Mouse (Mus musculus) telencephalon, adult 2 months (tissue): ENCODE measurements around the gene Coro7.
"Not testable (repeated sequence)": the region's sequence is repeated elsewhere in the genome, so short reads cannot be mapped to it uniquely, and the experiment has no call there.

Experiments
- DNase-seq: peaks from one replicate; pipeline ENCODE4 v3.0.0-alpha.2; 2011; ENCODE audit warnings: low read depth, low spot score

Gene Coro7

DNA sequence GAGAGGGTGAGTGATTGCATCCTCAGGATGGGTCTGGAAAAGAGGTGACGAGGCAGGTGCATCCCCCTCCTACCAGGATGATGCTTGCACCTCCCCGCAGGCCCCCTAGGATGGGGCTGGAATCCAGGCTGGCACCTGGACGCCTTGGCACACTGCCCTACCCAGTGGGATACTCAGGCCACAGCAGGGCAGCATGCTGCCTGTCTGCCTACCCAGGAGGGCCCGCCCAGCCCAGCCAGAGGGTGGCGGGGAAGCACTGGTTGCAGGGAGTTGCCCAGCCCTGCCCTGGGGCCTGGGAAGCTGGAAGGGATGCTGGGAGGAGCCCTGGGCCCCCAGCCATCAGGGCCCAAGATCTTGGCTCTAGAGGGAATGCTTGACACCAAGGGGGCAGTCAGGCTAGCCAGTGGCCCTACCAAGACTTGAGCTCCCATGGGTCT, 84.0 kb downstream of the Coro7 start:
- DNase-seq, result no peak

DNA sequence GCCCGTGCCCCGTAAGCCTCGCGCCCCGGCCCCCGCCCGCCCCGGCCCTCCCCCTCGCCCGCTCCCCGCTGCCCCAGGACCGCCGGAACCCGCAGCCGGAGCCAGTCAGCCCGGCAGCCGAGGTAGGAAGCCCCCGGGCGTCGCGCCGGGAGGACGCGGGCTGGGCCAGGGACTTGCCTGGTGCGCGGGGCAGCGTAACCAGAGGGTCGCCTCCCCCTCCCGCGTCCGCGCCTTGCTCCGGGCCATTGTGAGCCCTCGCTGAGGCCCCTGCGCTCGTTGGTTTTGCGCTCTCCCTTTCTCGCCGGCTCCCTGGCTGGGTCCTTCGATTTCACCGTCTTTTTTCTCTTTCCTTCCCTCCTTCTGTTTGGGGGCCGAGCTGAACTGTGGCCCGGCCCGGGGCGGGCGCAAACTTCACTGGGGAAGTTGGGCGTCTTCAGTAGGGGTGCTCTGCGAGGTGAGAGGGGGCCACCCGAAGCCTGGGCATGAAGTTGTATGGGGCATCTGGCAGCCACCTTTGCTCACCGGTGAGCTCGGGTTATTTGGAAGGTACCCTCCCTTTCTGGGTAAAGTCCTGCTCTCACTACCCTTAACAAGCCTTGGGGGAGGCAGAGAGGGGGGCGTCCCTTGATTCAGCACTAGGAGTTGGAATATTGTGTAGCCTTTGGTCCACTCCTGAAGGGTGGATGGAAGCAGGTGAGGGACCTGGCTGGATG, 84.6 kb downstream of the Coro7 start:
- DNase-seq, result no peak

DNA sequence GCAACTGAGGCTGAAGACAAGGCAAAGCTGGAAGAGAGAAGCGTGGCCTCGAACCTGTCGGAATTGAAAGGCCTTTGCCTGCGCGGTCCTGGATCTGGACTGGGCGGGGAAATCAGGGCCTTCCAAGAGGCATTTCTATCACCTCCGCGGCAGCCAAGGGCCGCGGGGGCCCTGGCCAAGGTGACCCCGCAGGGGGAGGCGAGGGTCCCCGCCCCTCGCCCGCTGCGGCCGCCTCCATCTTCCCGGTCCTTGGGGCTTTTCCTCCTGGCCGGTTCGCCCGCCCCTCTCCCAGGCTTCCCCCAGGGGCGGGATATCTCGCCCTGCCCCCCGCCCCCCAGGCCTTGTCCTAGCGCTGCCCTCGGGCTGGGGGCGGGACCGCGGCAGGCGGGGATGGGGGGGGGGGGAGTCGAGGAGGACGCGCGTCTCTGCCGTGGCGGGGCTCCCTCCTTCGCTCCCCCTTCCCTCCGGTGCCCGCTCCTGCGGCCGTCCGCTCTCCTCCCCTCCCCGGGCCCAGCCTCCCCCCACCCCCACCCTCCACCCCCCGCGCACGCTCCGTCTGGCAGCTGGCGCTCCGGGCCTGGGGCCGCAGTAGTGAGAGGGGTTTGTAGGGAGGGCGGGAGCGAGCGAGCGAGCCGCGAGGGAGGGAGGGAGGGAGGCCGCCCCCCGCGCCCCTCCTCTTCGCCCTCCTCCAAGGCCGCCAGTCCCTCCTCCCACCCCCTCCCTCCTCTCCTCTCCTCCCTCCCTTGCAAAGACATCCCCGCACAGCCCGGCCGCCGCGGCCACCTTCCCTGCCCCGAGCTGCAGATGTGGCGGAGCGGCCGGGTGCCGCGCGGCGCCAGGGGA, 85.4 kb downstream of the Coro7 start, which contains the start of gene Glis2:
Gene Glis2, plus strand, starts transcription at position 743 of the 843 bp plus-strand sequence.
- peak; percentile 27 for DNase-seq

DNA sequence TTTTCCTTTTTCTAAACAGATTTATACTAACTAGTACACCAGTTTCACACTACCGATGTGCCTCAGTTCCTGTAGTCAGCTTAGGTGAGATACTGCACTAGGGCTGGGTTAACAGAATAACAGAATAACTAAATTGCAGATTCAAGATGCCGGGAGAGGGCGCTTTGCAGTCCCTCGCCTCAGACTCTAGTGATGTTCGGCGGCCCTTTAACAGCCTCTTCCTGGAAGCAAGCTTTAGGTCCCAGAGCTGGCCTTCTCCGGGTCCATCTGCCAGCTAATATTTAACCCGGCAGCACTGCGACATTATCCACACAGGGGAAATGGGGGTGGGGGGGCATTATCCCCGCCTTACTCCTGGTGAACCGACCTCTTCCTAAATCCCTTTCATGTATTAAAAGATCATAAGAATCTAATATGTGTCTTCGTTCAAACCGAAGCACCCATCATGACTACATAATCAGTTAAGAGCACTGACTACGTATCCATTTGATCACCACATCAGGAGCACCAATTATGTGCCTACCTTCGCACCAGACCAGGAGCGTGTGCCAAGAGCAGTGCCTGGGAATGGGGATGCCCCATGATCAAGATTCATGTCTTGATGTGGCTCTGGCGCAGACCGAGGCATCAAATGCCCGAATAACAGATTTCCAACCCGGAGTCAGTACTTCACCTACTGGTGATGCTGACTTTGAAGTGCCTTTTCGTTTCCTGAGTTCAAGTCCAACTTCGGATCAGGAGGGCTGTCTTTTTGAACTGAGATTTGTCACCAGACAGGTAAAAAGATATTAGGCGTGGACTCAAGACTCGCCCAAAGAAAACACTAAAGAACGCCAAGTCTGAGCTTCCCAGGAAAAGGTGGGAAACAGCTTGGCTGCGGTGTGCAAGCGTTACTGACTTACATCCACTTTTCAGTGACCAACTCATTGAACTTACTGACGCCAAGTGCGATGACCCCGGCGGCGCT, 86.4 kb downstream of the Coro7 start:
- DNase-seq, result peak; percentile 41

DNA sequence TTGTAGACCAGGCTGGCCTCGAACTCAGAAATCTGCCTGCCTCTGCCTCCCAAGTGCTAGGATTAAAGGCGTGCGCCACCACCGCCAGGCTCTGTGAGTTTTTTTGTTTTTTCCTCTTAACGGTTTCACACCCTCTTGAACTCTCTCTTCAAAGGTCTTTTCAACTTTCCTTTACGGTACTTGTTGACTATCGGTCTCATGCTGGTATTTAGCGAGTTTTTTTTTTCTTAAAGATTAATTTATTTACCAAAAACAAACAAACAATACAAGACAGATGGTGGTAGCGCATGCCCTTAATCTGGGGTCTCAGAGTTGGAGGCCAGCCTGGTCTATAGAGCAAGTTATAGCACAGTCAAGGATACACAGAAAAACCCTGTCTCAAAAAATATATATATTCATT, 89.3 kb downstream of the Coro7 start:
- DNase-seq, result no peak

DNA sequence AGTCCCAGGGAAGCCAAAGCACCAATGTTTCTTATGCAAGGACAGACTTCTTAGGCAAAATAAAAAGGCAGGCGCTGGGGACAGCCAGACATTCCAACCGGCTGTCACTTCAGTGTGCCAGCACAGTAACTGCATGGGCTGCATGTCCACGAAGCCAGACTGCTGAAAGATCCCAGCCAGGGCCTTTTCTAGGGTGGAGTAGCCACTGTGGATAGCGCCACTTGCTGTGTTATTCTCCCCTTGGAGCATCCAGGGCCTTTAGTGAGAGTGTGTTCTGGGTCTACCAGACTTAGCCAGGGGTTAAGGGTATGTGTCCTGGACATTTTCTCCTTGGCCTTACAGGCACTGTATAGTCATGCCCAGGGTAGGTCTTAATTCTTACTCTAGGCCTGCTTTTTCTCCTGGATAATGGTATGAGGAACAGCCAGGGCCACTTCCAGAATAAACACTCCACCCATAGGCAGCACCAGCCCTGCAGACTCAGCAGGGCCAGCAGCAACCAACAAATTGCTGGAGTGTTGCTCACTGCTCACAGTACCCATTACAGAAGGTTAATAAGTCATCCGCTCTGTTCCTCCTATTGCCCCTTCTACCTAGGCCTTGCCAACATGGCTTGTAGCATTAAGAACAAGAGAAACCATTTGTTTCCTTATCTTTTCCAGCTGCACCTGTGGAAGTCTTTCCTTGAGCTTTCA, 91.9 kb downstream of the Coro7 start:
- DNase-seq, result no peak

DNA sequence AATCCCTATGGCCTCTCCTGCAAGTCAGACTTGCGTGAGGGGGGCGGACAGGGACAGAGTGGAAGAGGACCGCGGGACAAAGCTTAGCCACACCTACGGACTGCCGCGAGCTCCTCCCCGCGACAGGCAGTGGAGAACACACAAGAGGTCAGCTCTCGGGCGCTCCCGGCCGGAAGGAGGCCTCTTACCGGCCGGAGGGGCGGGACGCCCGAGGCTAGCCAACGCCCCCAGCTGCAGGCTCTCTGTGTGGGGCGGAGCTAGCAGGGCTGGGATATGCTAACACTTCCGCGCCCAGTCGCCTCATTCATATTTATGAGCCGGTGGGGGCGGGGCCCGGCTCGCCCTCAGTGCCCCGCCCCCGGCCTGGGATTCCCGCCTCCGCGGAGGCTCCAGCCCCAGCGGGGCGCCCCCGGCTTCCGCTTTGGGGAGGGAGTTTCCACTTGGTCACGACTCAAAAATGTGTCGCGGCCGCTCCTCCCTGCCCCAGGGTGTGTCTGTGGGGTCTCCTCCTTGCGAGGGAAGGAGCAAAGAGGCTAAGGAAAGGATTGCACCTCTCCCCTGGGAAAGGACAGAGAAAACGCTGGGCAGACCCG, 93.0 kb downstream of the Coro7 start:
- DNase-seq, result peak; percentile 80

DNA sequence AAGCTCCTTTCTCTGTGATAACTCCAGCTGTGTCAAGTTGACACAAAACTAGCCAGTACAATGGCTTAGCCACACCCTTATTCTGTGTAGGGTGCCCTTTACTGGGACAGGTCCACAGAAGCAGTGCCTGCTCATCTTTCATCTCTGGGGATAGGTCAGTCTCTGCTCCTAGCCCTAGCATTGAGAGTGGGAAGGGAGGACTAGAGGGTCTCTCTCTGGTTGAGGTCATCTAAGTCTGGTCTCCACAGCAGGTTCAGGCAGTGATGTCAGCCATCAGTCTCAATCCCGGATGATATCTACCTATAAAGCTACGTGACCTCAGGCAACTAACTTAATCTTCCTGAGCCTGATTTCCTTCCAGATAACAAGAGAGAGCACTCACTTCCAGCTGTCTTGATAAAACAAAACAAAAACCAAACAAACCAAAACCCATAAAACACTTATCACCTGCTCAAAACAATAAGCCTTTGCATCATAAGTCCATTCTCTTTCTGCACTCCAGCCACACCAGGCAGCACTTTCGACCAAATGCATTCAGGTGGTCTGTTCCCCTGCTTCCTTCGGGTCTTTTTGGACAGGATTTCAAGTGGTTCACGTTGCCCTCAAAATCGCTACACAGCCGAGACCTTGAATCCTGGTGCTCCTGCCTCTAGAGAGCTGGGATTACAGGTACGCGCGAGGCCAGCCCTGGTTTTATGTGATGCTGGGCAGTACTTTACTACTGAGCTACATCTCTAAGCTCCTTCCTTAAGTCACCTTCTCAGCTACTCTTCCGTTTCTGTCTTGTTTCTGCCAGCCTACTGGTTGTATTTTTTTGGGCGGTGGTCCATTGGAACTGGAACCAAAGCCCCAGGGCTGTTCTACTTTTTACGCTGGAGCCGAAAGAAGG, 93.7 kb downstream of the Coro7 start:
- DNase-seq, result no peak

DNA sequence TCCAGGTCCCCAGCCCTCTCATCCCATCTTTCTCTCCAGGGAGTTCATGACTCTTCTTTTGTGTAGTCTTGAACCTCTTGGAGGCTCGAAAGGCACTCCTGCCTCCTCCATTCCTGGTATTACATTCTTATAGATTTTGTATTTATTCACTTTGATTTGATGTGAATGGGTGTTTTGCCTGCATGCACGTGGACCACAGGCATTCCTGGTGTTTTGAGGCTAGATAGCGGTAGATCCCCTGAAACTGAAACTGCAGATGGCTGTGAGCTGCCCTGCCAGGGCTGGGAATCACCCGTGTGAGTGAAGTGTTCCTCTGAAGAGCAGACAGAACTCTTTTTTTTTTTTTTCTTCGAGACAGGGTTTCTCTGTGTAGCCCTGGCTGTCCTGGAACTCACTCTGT, 95.1 kb downstream of the Coro7 start:
- DNase-seq, result no peak

DNA sequence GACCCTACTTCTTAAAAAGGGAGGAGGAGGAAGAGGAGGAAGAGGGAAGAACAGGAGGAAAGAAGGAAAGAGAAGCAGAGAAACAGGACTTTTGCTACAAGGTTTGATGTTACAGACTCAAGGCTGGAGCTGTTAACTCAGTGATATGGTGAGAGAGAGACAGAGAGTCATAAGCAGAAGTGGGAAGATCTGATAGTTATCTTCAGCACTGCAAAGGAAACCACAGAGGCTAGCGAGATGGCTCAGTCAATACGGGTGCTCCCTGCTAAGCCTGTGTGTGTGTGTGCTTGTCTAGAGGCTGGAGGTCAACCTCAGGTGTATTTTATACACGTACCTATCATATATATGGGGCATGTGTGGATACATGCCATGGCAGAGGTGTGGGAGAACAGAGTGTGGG, 95.8 kb downstream of the Coro7 start:
- no peak for DNase-seq

DNA sequence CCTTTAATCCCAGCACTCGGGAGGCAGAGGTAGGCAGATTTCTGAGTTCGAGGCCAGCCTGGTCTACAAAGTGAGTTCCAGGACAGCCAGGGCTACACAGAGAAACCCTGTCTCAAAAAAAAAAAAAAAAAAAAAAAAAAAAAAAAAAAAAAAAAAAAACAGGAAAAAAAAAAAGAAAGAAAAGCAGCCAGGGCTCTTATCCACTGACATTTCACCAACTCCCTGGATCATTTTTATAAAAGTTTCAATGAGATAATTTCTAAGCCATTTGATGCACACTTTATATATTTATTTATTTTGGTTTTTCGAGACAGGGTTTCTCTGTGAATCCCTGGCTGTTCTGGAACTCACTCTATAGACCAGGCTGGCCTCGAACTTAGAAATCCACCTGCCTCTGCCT, 98.4 kb downstream of the Coro7 start:
- not testable (repeated sequence) for DNase-seq

DNA sequence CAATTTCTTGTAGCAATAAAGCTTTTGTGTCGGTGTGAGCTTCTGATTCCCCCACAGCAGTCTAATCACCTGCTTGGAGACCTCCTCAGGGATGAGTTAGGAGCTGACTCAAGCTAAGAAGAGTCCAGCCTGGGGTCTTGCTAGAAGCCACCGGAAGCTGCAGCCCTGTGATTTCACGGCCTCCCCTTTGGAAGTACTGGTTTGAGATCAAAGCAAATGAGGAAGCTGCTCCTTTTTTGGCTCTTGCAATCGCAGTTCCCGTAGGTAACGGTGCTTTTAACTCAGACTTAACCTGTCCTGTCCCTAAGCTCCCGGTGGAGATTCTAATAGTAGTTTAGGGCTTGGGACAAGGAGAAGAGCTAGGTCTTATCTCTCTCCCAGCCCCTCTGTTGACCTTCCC, 100.9 kb downstream of the Coro7 start:
- no peak for DNase-seq

DNA sequence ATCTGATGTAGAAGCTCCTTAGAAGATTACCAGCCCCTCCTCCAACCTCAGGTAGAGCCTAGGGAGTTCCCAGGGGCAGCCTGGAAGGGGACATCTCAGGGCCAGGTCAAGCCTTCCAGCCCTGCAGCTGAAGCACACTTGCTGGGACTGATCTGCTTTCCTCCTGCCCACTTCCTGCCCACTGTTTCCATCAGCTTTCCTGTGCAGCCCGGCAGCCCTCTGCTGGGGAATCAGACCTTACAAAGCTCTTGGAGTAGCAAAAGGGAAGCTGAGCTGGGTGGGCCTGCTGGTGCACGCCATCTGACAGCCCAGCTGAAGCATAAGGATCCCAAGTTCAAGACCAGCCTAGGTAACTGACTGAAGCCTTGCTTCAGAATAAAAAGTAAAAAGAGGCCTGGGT, 102.7 kb downstream of the Coro7 start:
- DNase-seq, result no peak
